Mouse (Mus musculus) forebrain, embryonic 16.5 days (tissue): Measurements from ENCODE around the gene Anp32e. TPM values are rescaled to one million over a fixed set of nuclear protein-coding genes. Genes with fewer than 3 reads are reported as not detected.
"Not testable (repeated sequence)": the region's sequence is repeated elsewhere in the genome, so short reads cannot be mapped to it uniquely, and the experiment has no call there.

Experiments used
- ATAC-seq: fragments of 200-750 bp; cut with Nextera tagmentation; 2 replicates; pipeline ENCODE4 v1.8.0; 2017; ENCODE audit warnings: mild to moderate bottlenecking, moderate library complexity
- H3K27ac ChIP-seq: fragments of 300-500 bp; sonication (generic); 2 replicates; pipeline ENCODE4 v1.5.1; 2014; ENCODE audit warnings: low read length, control low read depth
- H3K27me3 ChIP-seq: fragments of 300-500 bp; sonication (generic); replicated peaks from 2 replicates; pipeline ENCODE4 v1.6.1; 2014; ENCODE audit warnings: low read length; ENCODE audit not compliant: control insufficient read depth, insufficient read depth
- H3K36me3 ChIP-seq: fragments of 300-500 bp; sonication (generic); 2 replicates; pipeline ENCODE4 v1.6.1; 2014; ENCODE audit not compliant: control insufficient read depth, insufficient read depth
- H3K4me1 ChIP-seq: fragments of 300-500 bp; sonication (generic); replicated peaks from 2 replicates; pipeline ENCODE4 v1.6.1; 2014; ENCODE audit warnings: low read length; ENCODE audit not compliant: control insufficient read depth, insufficient read depth
- H3K4me2 ChIP-seq: fragments of 300-500 bp; sonication (generic); 2 replicates; pipeline ENCODE4 v1.6.1; 2014; ENCODE audit warnings: mild to moderate bottlenecking, low read length, control low read depth
- H3K4me3 ChIP-seq: fragments of 300-500 bp; sonication (generic); replicated peaks from 2 replicates; pipeline ENCODE4 v1.5.1; 2014; ENCODE audit warnings: mild to moderate bottlenecking, low read length, control low read depth
- H3K9ac ChIP-seq: fragments of 300-500 bp; sonication (generic); replicated peaks from 2 replicates; pipeline ENCODE4 v1.6.1; 2014; ENCODE audit warnings: low read depth, low read length, control low read depth
- H3K9me3 ChIP-seq: fragments of 300-500 bp; sonication (generic); 2 replicates; pipeline ENCODE4 v1.6.1; 2016; ENCODE audit warnings: low read length; ENCODE audit not compliant: control insufficient read depth
- WGBS: fragments of 180-500 bp; shearing (Covaris S2); extraction: QIAGEN DNeasy Blood & Tissue Kit; methylation state at CpG from one replicate; pipeline ENCODE4 v1.1.7; 2014; 5-methylcytosine and 5-hydroxymethylcytosine counted together
- polyA plus RNA-seq: library from polyadenylated mRNA; unstranded; fragments of >200 nt; fragmentation: Nextera tagmentation; extraction: Ambion mirVana; gene quantifications from 2 replicates; pipeline ENCODE4 v1.2.1, GENCODE M21; 2015

Anp32e gene
- polyA plus RNA-seq, 1 experiment from 2014 or later: 185 TPM

DNA sequence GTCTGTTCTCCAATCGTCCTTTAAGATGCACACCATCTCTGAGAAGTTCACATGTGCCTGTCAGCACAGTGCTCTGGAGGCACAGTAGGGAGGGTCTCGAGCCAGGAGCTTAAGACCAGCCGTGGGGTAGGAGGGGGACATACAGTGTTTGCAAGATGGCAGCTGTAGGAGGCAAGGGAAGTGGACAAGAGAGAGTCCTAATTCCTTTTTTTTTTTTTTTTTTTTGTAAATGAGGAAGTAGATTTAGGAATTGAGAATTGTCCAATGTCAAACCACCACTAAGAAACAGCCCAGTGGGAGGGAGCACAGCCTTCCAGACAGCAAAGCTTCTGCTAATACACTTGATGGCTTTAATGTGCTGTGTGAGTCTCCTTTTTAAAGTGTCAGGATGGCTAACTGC is 48.0 kb downstream of the Anp32e start:
- ATAC-seq: no peak
- Histone ChIP-seq H3K4me2 (no peak overlapping the region), H3K27me3 (no peaks in the 10 kb centered on the region), H3K4me3 (no peak overlapping the region), H3K27ac (no peak overlapping the region), H3K9ac (no peak overlapping the region), H3K4me1 (peaks cover 14% of the 10 kb centered on the region), H3K9me3 (no peaks in the 10 kb centered on the region), H3K36me3 (no peaks in the 10 kb centered on the region)
- WGBS: 53% methylated on average over 3 of the region's 3 CpGs

GRCm38 (mm10) chr3:95977587-95977986 is 48.5 kb downstream of the Anp32e start:
- H3K4me3 ChIP-seq, ATAC-seq: not testable (repeated sequence)
- 94% methylated on average over 5 of the region's 7 CpGs for WGBS

DNA sequence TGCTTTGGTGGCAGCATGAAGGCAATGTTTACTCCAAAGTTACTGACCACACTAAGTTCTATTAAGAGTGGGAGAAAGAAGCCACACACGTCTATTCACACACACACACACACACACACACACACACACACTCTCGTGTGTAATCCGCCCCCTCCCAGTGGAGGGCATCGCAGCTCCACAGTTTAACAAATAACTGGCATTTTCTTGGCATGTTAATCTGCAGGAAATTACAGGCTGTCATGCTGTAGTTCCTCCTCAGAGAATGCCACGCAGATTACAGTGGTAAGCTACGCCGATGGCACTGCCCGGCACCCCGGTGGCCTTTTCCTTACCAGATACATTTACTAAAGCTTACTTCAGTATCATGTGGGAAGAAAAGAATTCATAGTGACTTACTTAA is 49.2 kb downstream of the Anp32e start:
- 33% methylated on average over 9 of the region's 9 CpGs for WGBS
- no peaks in the 10 kb centered on the region for H3K9me3 ChIP-seq
- ATAC-seq: peak; percentile 78
- no peak overlapping the region for H3K4me3 ChIP-seq
- no peak overlapping the region for H3K4me2 ChIP-seq
- no peak overlapping the region for H3K27ac ChIP-seq
- H3K9ac ChIP-seq: no peak overlapping the region
- no peaks in the 10 kb centered on the region for H3K36me3 ChIP-seq
- H3K4me1 ChIP-seq: peaks cover 4% of the 10 kb centered on the region
- no peaks in the 10 kb centered on the region for H3K27me3 ChIP-seq

More at GRCm38 (mm10) chr3:95977587-95977986, 48.5 kb downstream of the Anp32e start:
- H3K9me3 ChIP-seq, H3K27ac ChIP-seq, H3K27me3 ChIP-seq, H3K9ac ChIP-seq, H3K36me3 ChIP-seq, H3K4me2 ChIP-seq: not testable (repeated sequence)
- peaks cover 11% of the 10 kb centered on the region for H3K4me1 ChIP-seq

GRCm38 (mm10) chr3:95980276-95980970 is 51.4 kb downstream of the Anp32e start:
- no peaks in the 10 kb centered on the region for H3K9me3 ChIP-seq
- no peaks in the 10 kb centered on the region for H3K36me3 ChIP-seq
- ATAC-seq: no peak
- H3K4me1 ChIP-seq: peaks cover 7% of the 10 kb centered on the region
- H3K27me3 ChIP-seq: no peaks in the 10 kb centered on the region
- no peak overlapping the region for H3K27ac ChIP-seq
- no peak overlapping the region for H3K4me3 ChIP-seq
- WGBS: 88% methylated on average over 12 of the region's 12 CpGs
- no peak overlapping the region for H3K9ac ChIP-seq
- no peak overlapping the region for H3K4me2 ChIP-seq

GRCm38 (mm10) chr3:95982129-95982528 is 53.1 kb downstream of the Anp32e start:
- Histone ChIP-seq H3K9me3 (no peaks in the 10 kb centered on the region), H3K9ac (no peak overlapping the region), H3K27me3 (no peaks in the 10 kb centered on the region), H3K4me1 (peaks cover 23% of the 10 kb centered on the region), H3K36me3 (no peaks in the 10 kb centered on the region), H3K4me2 (no peak overlapping the region), H3K4me3 (no peak overlapping the region), H3K27ac (no peak overlapping the region)
- no peak for ATAC-seq
- 90% methylated on average over 4 of the region's 4 CpGs for WGBS

GRCm38 (mm10) chr3:95985209-95986000 is 56.4 kb downstream of the Anp32e start:
- Histone ChIP-seq H3K9ac (peak overlapping the region; percentile 30), H3K4me3 (peak overlapping the region; percentile 21), H3K27me3 (no peaks in the 10 kb centered on the region), H3K4me1 (peaks cover 23% of the 10 kb centered on the region), H3K9me3 (no peaks in the 10 kb centered on the region), H3K27ac (peak overlapping the region; percentile 89), H3K4me2 (peak overlapping the region; percentile 35), H3K36me3 (peaks cover 13% of the 10 kb centered on the region; the same call in 1 of the 2 replicates)
- ATAC-seq: peak; percentile 96
- 1% methylated on average over 12 of the region's 12 CpGs for WGBS

DNA sequence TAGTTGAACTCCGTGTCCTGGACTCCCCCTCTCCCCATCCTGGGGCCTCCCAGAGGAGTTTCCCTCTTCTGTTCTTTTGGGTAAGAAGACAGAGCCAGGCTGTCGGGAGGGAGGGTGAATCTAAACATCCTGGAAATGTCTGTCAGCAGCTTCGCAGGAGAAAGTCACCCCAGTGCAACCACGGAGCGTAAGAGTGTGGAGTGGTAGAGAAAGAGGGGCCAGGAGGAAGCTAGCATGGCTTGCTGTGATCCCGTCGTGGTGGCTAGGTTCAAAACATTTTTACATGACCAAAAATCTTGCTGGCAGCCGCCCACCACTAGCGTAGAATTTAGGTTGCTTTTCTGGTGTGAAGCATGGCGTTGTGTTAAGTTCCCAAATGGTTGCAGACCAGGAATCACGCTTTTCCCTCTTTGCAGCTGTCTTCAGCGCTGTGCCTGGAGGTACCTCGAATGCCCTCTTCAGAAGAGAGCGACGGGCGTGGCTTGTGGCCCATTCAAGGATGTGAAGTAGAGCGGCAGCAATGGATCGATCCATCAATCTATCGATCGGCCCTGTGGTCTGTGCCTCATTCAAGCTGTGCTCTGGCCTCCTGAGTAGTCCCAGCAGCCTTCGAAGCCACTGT is 57.1 kb downstream of the Anp32e start:
- Histone ChIP-seq H3K27ac (peak overlapping the region; percentile 89), H3K27me3 (no peaks in the 10 kb centered on the region), H3K4me3 (peak overlapping the region; percentile 21), H3K36me3 (peaks cover 20% of the 10 kb centered on the region), H3K4me1 (peaks cover 23% of the 10 kb centered on the region), H3K9me3 (no peaks in the 10 kb centered on the region), H3K9ac (peak overlapping the region; percentile 30), H3K4me2 (peak overlapping the region; percentile 35)
- peak; percentile 12 for ATAC-seq
- 3% methylated on average over 21 of the region's 21 CpGs for WGBS

DNA sequence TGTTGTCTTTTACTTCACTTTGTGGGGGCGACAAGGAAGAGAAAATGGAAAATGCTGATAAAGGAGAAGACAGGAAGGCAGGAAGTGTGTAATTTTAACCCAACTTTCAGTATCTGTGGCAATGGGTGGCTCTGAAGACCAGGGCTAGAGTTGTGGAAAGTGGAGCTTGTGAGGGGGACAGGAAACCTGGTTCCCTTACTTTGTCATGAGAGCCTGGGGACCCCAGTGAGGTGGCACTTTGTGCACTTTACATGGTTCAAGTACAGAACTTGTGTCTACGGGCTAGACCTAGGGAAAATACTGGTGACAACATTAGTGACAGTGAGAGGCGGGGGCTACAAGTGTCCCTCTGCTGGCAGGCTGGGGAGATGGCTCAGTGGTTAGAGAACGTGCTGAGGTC is 57.9 kb downstream of the Anp32e start:
- Histone ChIP-seq H3K9ac (no peak overlapping the region), H3K27me3 (no peaks in the 10 kb centered on the region), H3K4me2 (no peak overlapping the region), H3K9me3 (no peaks in the 10 kb centered on the region), H3K4me1 (peaks cover 23% of the 10 kb centered on the region), H3K27ac (peak overlapping the region; percentile 20; the same call in 1 of the 2 replicates), H3K4me3 (no peak overlapping the region), H3K36me3 (peaks cover 28% of the 10 kb centered on the region)
- ATAC-seq: no peak
- WGBS: 70% methylated on average over 4 of the region's 4 CpGs

GRCm38 (mm10) chr3:95987386-95988110 is 58.5 kb downstream of the Anp32e start:
- H3K4me3 ChIP-seq: no peak overlapping the region
- peaks cover 29% of the 10 kb centered on the region for H3K4me1 ChIP-seq
- no peak overlapping the region for H3K27ac ChIP-seq
- no peak for ATAC-seq
- H3K4me2 ChIP-seq: no peak overlapping the region
- no peaks in the 10 kb centered on the region for H3K27me3 ChIP-seq
- H3K36me3 ChIP-seq: peaks cover 29% of the 10 kb centered on the region
- no peak overlapping the region for H3K9ac ChIP-seq
- WGBS: 81% methylated on average over 6 of the region's 6 CpGs
- no peaks in the 10 kb centered on the region for H3K9me3 ChIP-seq
